Mouse (Mus musculus): ENCODE measurements around the gene Fkbp1b.

- TF ChIP-seq EP300 (IDR thresholded peaks at IDR 0.05; ENCODE audit: low read depth) (no peak), CTCF (IDR thresholded peaks at IDR 0.05; ENCODE audit: low read depth) (no peak)
Measured at GRCm38 (mm10) chr12:4888739-4889138, 47.3 kb upstream of the Fkbp1b start.

All from heart, postnatal 0 days (tissue).